17 mouse cellular contexts compared by ENCODE assay signal in genomic region chr5:125460574-125460973, GRCm38 (mm10). TPM values are rescaled to one million over a fixed set of nuclear protein-coding genes. Genes with fewer than 3 reads are reported as not detected.
A peak's percentile ranks its signal among the peaks of the same experiment; 100 is the strongest.
DNase-seq lines count a peak whose midpoint lies in the region; ATAC-seq and TF ChIP-seq lines count a peak whose summit lies in the region.
"Had no signal": no experiment of that assay in that cellular context is flagged by ENCODE, and none has a peak within 500 bp of the region (broad histone marks: within the 10 kb centered on the region; RNA-seq: fewer than 3 reads in every experiment).

No protein-coding gene starts in this region.

- peak; percentile 47 for TF ChIP-seq CTCF in intestine, postnatal 0 days (IDR thresholded peaks at IDR 0.05; ENCODE audit: low read depth)
- TF ChIP-seq CTCF in lung, embryonic 14.5 days (IDR thresholded peaks at IDR 0.05; ENCODE audit: low read depth), result 0 out of 2 replicates have a peak, but pooled peaks have one; percentile 8
- TF ChIP-seq CTCF in lung, adult 2 months (IDR thresholded peaks at IDR 0.05; ENCODE audit: insufficient read depth, low read length), result no peak
- peak; percentile 6 to 44 (median 20); a peak in 3 of 6 replicates for TF ChIP-seq CTCF in MEL (IDR thresholded peaks at IDR 0.05 in 2 of 3, conservative IDR thresholded peaks at IDR 0.05 in 1 of 3; ENCODE audit: control insufficient read depth in 1 of 3, insufficient read depth in 1 of 3, low read depth in 2 of 3, low read length in 3 of 3, poor library complexity in 1 of 3, severe bottlenecking in 1 of 3)

- H3K4me1 ChIP-seq in intestine, postnatal 0 days (replicated peaks; ENCODE audit: control insufficient read depth, insufficient read depth, low read length), result no peaks in the 10 kb centered on the region
- H3K4me1 ChIP-seq in intestine, embryonic 15.5 days (replicated peaks), result peaks cover 5% of the 10 kb centered on the region
- H3K4me1 ChIP-seq in lung, embryonic 14.5 days (ENCODE audit: insufficient read depth), result 0 out of 2 replicates have a peak, but pooled peaks cover 3% of the 10 kb centered on the region
- no peaks in the 10 kb centered on the region; the same call in 1 of the 2 replicates for H3K4me1 ChIP-seq in lung, adult 2 months (ENCODE audit: control insufficient read depth, insufficient read depth, low read length)
- peaks cover 25 to 51% of the 10 kb centered on the region in 2 experiments for H3K4me1 ChIP-seq in MEL (ENCODE audit: control insufficient read depth in 1 of 2, insufficient read depth in 2 of 2, low read length in 2 of 2)
- peaks cover 4% of the 10 kb centered on the region for H3K4me1 ChIP-seq in forebrain, embryonic 12.5 days

- H3K4me3 ChIP-seq in intestine, postnatal 0 days (ENCODE audit: low read depth, low read length), result no peak overlapping the region
- H3K4me3 ChIP-seq in intestine, embryonic 15.5 days (replicated peaks), result no peak overlapping the region
- H3K4me3 ChIP-seq in lung, embryonic 14.5 days (ENCODE audit: low read depth, low read length), result no peak overlapping the region
- no peak overlapping the region for H3K4me3 ChIP-seq in lung, adult 2 months (replicated peaks; ENCODE audit: extremely low read depth, low read depth, low read length)
- no peak overlapping the region for H3K4me3 ChIP-seq in MEL (ENCODE audit: control insufficient read depth in 1 of 2, insufficient read depth in 1 of 2, low read depth in 2 of 2, low read length in 2 of 2)
- no peak overlapping the region for H3K4me3 ChIP-seq in forebrain, embryonic 12.5 days (replicated peaks)
- H3K4me3 ChIP-seq: heart, embryonic 13.5 days; hindbrain, embryonic 13.5 days; stomach, embryonic 15.5 days had no signal

- H3K27ac ChIP-seq in intestine, postnatal 0 days (ENCODE audit: low read depth, low read length), result no peak overlapping the region
- H3K27ac ChIP-seq in intestine, embryonic 15.5 days, result no peak overlapping the region
- H3K27ac ChIP-seq in lung, embryonic 14.5 days (ENCODE audit: low read depth), result no peak overlapping the region
- no peak overlapping the region for H3K27ac ChIP-seq in MEL (ENCODE audit: control insufficient read depth, low read depth, low read length)
- no peak overlapping the region for H3K27ac ChIP-seq in forebrain, embryonic 12.5 days
- H3K27ac ChIP-seq: heart, embryonic 13.5 days; hindbrain, embryonic 13.5 days; stomach, embryonic 15.5 days had no signal

- H3K9me3 ChIP-seq in intestine, postnatal 0 days (ENCODE audit: control insufficient read depth), result no peaks in the 10 kb centered on the region
- no peaks in the 10 kb centered on the region for H3K9me3 ChIP-seq in intestine, embryonic 15.5 days
- H3K9me3 ChIP-seq in lung, embryonic 14.5 days (ENCODE audit: low read depth, low read length), result no peaks in the 10 kb centered on the region
- H3K9me3 ChIP-seq in MEL (replicated peaks; ENCODE audit: insufficient read depth, low read length), result no peaks in the 10 kb centered on the region
- no peaks in the 10 kb centered on the region for H3K9me3 ChIP-seq in forebrain, embryonic 12.5 days
- H3K9me3 ChIP-seq: heart, embryonic 13.5 days; hindbrain, embryonic 13.5 days; stomach, embryonic 15.5 days had no signal

- H3K79me2 ChIP-seq in MEL (ENCODE audit: control insufficient read depth, insufficient read depth, low read length, poor library complexity), result peaks cover 5% of the 10 kb centered on the region; the same call in 1 of the 2 replicates

- TF ChIP-seq POLR2A in lung, adult 2 months (IDR thresholded peaks at IDR 0.05; ENCODE audit: borderline replicate concordance, extremely low read depth, low read depth, low read length), result no peak
- no peak for TF ChIP-seq POLR2A in MEL (IDR thresholded peaks at IDR 0.05; ENCODE audit: control insufficient read depth in 1 of 2, insufficient read depth in 1 of 2, low read depth in 1 of 2, low read length in 2 of 2, poor library complexity in 1 of 2)

- no peaks in the 10 kb centered on the region for H3K27me3 ChIP-seq in intestine, postnatal 0 days (replicated peaks; ENCODE audit: control insufficient read depth, insufficient read depth, low read length)
- no peaks in the 10 kb centered on the region for H3K27me3 ChIP-seq in intestine, embryonic 15.5 days (replicated peaks)
- H3K27me3 ChIP-seq in lung, embryonic 14.5 days (ENCODE audit: insufficient read depth, low read length), result no peaks in the 10 kb centered on the region
- no peaks in the 10 kb centered on the region for H3K27me3 ChIP-seq in MEL (ENCODE audit: control insufficient read depth in 1 of 2, insufficient read depth in 2 of 2, low read length in 2 of 2)
- no peaks in the 10 kb centered on the region for H3K27me3 ChIP-seq in forebrain, embryonic 12.5 days
- H3K27me3 ChIP-seq: heart, embryonic 13.5 days; hindbrain, embryonic 13.5 days; stomach, embryonic 15.5 days had no signal

- no peak overlapping the region for H3K9ac ChIP-seq in intestine, postnatal 0 days (ENCODE audit: low read depth, low read length)
- no peak overlapping the region for H3K9ac ChIP-seq in intestine, embryonic 15.5 days
- H3K9ac ChIP-seq in lung, embryonic 14.5 days, result no peak overlapping the region
- no peak overlapping the region for H3K9ac ChIP-seq in MEL (ENCODE audit: control insufficient read depth, low read depth, low read length, poor library complexity, severe bottlenecking)
- H3K9ac ChIP-seq in forebrain, embryonic 12.5 days, result no peak overlapping the region
- H3K9ac ChIP-seq: heart, embryonic 13.5 days; hindbrain, embryonic 13.5 days; stomach, embryonic 15.5 days had no signal

- peaks cover 7% of the 10 kb centered on the region; the same call in 1 of the 2 replicates for H3K36me3 ChIP-seq in intestine, postnatal 0 days (ENCODE audit: control insufficient read depth, insufficient read depth)
- H3K36me3 ChIP-seq in intestine, embryonic 15.5 days, result peaks cover 2% of the 10 kb centered on the region
- peaks cover 18% of the 10 kb centered on the region; the same call in 1 of the 2 replicates for H3K36me3 ChIP-seq in lung, embryonic 14.5 days (ENCODE audit: insufficient read depth)
- H3K36me3 ChIP-seq in MEL (ENCODE audit: control insufficient read depth in 1 of 2, insufficient read depth in 2 of 2, low read length in 2 of 2), result peaks cover under 1 to 51% of the 10 kb centered on the region in 2 experiments; a peak in 3 of 4 replicates
- H3K36me3 ChIP-seq in forebrain, embryonic 12.5 days (replicated peaks), result peaks cover 8% of the 10 kb centered on the region
- H3K36me3 ChIP-seq: stomach, embryonic 15.5 days had no signal

- H3K4me2 ChIP-seq in intestine, postnatal 0 days (replicated peaks; ENCODE audit: low read depth), result no peak overlapping the region
- no peak overlapping the region for H3K4me2 ChIP-seq in intestine, embryonic 15.5 days (replicated peaks)
- H3K4me2 ChIP-seq in lung, embryonic 14.5 days, result no peak overlapping the region
- no peak overlapping the region for H3K4me2 ChIP-seq in forebrain, embryonic 12.5 days
- H3K4me2 ChIP-seq: heart, embryonic 13.5 days; hindbrain, embryonic 13.5 days; stomach, embryonic 15.5 days had no signal

- DNase-seq in lung, embryonic 14.5 days, result no peak
- no peak for DNase-seq in lung, adult 2 months
- DNase-seq in MEL (ENCODE audit: low read depth, low spot score), result peak; percentile 50
- DNase-seq in cerebellum, adult 8-10 months, result no peak
- DNase-seq: cerebellum, adult 9-11 months; kidney, adult 11 months; kidney, postnatal 10 days; lung, postnatal 4 days; right cerebral cortex, postnatal 25 days; thymus, adult 2 months had no signal

- WGBS in intestine, postnatal 0 days, result 73% methylated on average over 3 of the region's 3 CpGs
- WGBS in intestine, embryonic 15.5 days, result 81% methylated on average over 3 of the region's 3 CpGs
- 73% methylated on average over 3 of the region's 3 CpGs for WGBS in lung, embryonic 14.5 days
- 69% methylated on average over 3 of the region's 3 CpGs for WGBS in lung, adult 2 months
- 94% methylated on average over 3 of the region's 3 CpGs for WGBS in forebrain, embryonic 12.5 days

- no peak for TF ChIP-seq RAD21 in MEL (IDR thresholded peaks at IDR 0.05; ENCODE audit: low read depth, low read length)

- ATAC-seq in intestine, postnatal 0 days, result no peak
- ATAC-seq in intestine, embryonic 15.5 days, result no peak
- ATAC-seq in lung, embryonic 14.5 days (ENCODE audit: insufficient read depth), result no peak
- no peak for ATAC-seq in forebrain, embryonic 12.5 days (ENCODE audit: low FRiP score)
- ATAC-seq: forebrain, embryonic 16.5 days had no signal

- TF ChIP-seq EP300 in MEL (IDR thresholded peaks at IDR 0.05; ENCODE audit: low read depth in 1 of 2, low read length in 2 of 2), result no peak

RNA-seq across cellular contexts. Expression of gene Aacs, which starts 15.0 kb away (rescaled TPM):
- polyA plus RNA-seq in intestine, postnatal 0 days (2015; fragmentation: Nextera tagmentation; extraction: Ambion mirVana), result 13.7 and 14.0 TPM in 2 replicates
- polyA plus RNA-seq in intestine, embryonic 15.5 days (2015; fragmentation: Nextera tagmentation; extraction: Ambion mirVana), result 73.0 and 77.0 TPM in 2 replicates
- polyA plus RNA-seq in lung, embryonic 14.5 days (2014; fragmentation: Nextera tagmentation; extraction: Ambion mirVana), result 37.1 and 42.7 TPM in 2 replicates
- 53.0 and 58.6 TPM in 2 replicates for polyA plus RNA-seq in lung, adult 2 months (2012; rRNA removed)
- 32.8 and 34.9 TPM in 2 replicates for total RNA-seq in MEL (2012; rRNA removed)
- polyA plus RNA-seq in MEL (2012; ENCODE audit: insufficient read depth in 1 of 2, insufficient read length in 2 of 2, low read depth in 1 of 2, low replicate concordance in 2 of 2, missing spikeins in 1 of 2), result 10 to 100 TPM in 1 of 2 experiments, not detected in 1; 79.5 TPM
- 54.8 and 62.3 TPM in 2 replicates for polyA plus RNA-seq in forebrain, embryonic 12.5 days (2016; fragmentation: Nextera tagmentation; extraction: Ambion mirVana)

RNA-seq across cellular contexts. Expression of gene Bri3bp, which starts 19.2 kb away (rescaled TPM):
- 35.7 and 42.8 TPM in 2 replicates for polyA plus RNA-seq in intestine, postnatal 0 days (2015; fragmentation: Nextera tagmentation; extraction: Ambion mirVana)
- 59.6 and 60.4 TPM in 2 replicates for polyA plus RNA-seq in intestine, embryonic 15.5 days (2015; fragmentation: Nextera tagmentation; extraction: Ambion mirVana)
- polyA plus RNA-seq in lung, embryonic 14.5 days (2014; fragmentation: Nextera tagmentation; extraction: Ambion mirVana), result 37.6 and 37.9 TPM in 2 replicates
- polyA plus RNA-seq in lung, adult 2 months (2012; rRNA removed), result 5.0 and 8.2 TPM in 2 replicates
- 87.6 and 88.6 TPM in 2 replicates for total RNA-seq in MEL (2012; rRNA removed)
- 100 to 1,000 TPM in 1 of 2 experiments, 10 to 100 TPM in 1; 73.7 to 264 TPM for polyA plus RNA-seq in MEL (2012; ENCODE audit: insufficient read depth in 1 of 2, insufficient read length in 2 of 2, low read depth in 1 of 2, low replicate concordance in 2 of 2, missing spikeins in 1 of 2)
- polyA plus RNA-seq in forebrain, embryonic 12.5 days (2016; fragmentation: Nextera tagmentation; extraction: Ambion mirVana), result 37.4 and 43.0 TPM in 2 replicates

RNA-seq across cellular contexts. Expression of gene Dhx37, which starts 26.7 kb away (rescaled TPM):
- polyA plus RNA-seq in intestine, postnatal 0 days (2015; fragmentation: Nextera tagmentation; extraction: Ambion mirVana), result 2.5 and 3.2 TPM in 2 replicates
- 10.7 and 11.3 TPM in 2 replicates for polyA plus RNA-seq in intestine, embryonic 15.5 days (2015; fragmentation: Nextera tagmentation; extraction: Ambion mirVana)
- 11.9 and 13.3 TPM in 2 replicates for polyA plus RNA-seq in lung, embryonic 14.5 days (2014; fragmentation: Nextera tagmentation; extraction: Ambion mirVana)
- polyA plus RNA-seq in lung, adult 2 months (2012; rRNA removed), result 11.1 and 13.4 TPM in 2 replicates
- 26.0 and 27.4 TPM in 2 replicates for total RNA-seq in MEL (2012; rRNA removed)
- polyA plus RNA-seq in MEL (2012; ENCODE audit: insufficient read depth in 1 of 2, insufficient read length in 2 of 2, low read depth in 1 of 2, low replicate concordance in 2 of 2, missing spikeins in 1 of 2), result 100 to 1,000 TPM in 1 of 2 experiments, 10 to 100 TPM in 1; 55.3 to 549 TPM
- 16.5 and 17.1 TPM in 2 replicates for polyA plus RNA-seq in forebrain, embryonic 12.5 days (2016; fragmentation: Nextera tagmentation; extraction: Ambion mirVana)
